Mouse (Mus musculus): ENCODE results near the gene Lsm10. TPM values are rescaled to one million over a fixed set of nuclear protein-coding genes. Genes with fewer than 3 reads are reported as not detected.

The Lsm10 gene
- total RNA-seq, 4 experiments from 2014 or later = 17.3 to 19.5 (median 18.4) TPM

DNA sequence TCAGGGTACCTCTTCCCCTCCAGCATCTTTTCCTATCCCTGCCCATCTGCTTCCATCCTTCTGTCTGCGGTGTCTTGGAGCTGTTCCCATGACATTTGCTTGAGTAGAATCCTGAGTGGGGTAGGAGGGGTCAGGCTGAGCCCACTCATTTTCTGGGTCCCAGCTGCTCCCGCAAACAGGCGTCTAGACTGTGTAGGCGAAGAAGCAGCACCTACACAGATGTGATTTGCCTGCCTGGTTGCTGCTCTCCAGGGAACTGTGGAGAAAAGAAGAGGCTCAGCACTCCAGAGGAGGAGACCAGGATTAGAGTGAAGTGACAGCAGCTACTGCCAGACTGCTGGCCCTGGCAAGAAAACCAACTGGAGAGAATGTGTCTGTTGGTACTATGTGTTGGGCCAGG lies 22.2 kb downstream of the Lsm10 start:
- DNase-seq (ENCODE audit: low spot score) = no peak

DNA sequence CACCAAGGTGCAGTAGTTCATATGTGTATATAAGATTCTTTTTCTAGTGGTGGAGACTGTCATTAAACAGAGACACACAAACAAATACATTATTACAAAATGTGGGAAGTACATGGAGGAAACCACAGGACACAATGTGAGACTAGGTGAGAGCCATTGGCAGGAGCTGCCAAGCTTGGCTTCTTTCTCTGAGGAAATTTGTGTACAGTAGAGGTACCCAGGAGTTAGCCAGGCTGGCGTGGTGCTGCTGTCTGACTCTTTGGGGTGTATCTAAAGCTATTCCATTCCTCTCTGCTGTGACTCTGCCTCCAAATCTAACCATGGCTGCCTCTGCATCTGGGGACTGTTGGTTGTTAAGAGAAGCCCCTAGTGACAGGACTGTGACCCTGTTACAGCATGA lies 22.6 kb downstream of the Lsm10 start:
- no peak for DNase-seq (ENCODE audit: low spot score)

DNA sequence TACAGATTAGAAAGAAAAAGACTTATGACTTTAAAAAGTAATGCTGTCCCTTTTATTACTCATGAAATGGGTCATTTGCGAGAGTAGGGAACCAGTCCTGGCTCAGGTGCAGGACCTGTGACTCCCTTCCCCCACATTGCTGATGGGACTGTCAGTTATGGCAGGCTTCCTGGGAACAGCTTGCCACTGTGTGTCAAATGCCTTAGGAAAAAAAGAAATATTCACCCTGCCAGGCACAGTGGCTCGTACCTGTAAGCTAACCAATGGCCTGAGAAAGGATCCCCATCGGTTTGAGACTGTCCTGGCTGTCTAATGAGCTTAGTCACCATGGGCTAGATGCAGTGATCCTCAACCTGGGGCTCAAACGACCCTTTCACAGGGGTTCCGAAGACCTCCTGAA lies 23.6 kb downstream of the Lsm10 start:
- DNase-seq (ENCODE audit: low spot score) = no peak

DNA sequence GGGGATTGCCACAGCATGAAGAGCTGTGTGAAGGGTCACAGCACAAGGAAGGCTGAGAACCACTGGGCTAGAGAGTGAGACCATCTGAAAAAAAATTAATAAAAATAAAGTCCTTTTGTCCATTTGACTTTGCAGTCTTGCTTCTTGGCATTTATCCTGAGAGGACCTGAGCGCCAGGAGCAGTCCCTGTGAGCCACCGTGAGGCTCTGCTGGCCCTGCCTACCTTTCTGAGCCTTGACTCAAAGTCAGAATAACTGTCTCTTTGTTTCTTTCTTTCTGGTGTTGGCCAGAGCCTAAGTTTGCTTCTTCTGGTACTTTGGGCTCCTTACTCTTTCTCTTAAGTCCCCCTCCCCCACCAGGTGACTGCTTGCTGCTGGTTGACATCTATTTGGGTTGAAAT lies 24.1 kb downstream of the Lsm10 start:
- no peak for DNase-seq (ENCODE audit: low spot score)

DNA sequence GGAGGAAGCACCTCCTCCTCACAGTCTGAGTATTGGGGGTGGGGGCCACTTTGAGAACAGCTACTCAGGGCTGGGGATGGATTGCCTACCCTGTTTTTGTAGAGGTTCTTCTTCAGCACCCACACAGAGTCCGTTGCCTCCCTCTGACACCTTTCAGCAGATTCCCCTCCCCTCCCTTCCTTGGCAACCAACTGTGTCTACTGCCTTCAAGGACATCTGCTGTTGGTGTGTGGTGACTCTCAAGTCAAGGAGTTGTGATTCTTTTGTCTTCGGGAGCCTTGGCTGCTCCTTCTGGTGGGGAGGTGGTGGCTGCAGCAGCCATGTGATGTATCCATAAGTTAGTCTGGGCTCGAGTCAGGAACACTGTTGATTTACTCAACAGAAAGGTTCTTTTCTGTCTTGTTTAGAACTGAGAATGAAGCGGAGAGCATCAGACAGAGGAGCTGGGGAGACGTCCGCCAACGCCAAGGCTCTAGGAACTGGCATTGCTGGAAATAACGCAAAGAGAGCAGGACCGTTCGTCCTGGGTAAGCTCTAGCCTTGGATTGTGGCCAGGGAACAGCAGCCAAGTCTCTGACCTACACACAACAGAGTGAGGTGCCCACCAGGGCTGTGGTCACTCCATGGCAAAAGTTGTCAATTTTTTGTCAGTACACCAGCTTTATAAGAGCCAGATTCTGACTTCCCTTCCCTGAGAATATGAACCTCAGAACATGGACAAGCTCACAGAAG lies 27.1 kb downstream of the Lsm10 start:
- DNase-seq (ENCODE audit: low spot score) = no peak

DNA sequence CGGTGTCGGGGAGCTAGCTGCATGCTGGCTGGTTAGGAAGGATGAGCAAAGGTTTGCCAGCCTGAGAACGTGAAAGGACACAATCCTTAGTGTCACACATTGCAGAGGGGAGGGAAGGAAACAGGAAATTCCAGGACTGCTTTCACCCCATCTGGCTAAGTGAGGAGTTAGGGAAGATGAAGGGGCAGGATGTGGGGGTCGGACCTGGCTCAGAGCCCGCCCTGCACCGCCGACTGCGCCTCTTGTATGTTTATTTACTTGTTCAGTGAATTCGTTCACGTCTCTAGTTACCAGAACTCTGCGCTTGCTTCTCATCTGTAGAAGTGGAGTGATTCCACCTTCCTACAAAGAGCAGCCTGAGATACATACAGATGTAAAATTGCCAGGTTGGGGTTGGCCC lies 34.1 kb downstream of the Lsm10 start:
- DNase-seq (ENCODE audit: low spot score) = no peak

DNA sequence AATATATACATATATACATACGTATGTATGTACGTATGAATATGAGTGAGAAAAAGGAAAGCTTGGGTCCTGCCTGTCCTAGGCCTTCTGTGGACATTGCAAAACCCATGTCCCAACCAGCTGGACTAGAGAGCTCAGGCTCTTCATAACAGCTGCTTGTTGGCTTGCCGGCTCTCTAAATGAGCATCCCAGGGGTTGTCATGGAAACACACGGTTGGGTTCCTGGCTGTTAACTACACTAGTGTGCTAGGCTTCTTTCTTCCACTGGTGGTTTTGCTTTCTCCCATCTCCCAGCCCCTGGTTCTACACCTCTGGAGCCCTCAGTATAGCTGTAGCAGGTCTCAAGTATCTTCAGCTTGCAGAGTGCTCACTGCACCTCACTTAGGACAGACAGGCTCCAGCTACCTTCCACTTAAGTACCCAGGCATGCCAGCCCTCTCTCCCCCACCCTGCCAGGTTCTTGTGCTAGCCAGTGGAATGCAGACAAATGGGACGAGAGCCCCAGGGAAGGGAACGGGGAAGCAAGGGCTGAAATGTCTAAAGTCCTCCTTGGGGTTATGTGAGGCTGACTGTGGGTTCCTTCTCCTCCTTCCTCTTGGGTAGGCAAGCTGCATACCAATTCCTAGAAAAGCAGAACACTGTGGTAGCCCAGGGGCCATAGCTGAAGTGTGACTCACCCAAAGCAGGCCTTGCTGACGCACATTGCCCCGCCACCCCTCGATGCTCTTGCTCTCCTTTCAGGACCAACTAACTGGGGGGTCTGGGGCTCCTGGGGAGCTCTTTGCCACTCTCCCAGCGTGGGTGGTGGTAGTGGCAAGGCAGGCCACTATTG lies 35.1 kb downstream of the Lsm10 start:
- DNase-seq (ENCODE audit: low spot score) = peak; percentile 41

DNA sequence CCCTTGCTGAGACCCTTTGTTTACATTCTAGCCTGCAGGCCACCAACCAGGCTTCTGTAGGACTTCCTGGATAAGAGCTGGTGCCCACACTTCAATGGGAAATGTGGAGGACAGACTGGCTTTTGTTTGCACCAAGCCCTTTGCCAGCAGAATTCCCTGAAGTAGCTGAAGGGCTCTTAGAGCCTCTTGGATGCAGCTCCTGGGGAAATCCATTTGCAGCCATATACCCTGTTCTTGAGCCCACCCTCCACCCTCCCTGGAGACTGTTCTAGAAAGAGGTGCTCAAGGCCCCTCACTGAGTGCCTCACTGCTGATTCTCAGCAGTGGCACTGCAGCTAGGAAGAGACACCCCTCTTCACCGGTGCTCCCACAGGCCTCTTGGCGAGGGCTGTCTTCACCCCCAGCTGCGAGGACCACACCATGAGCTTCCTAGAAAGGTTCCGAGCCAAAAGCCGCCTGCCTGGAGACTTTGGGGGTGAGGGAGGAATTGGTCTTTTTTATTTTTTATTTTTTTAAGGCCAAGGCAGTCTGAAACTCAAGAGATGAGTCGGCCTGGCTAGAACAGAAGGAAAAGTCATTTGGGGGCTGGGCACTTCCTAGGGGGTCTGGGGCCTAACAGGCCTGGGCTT lies 36.3 kb downstream of the Lsm10 start:
- no peak for DNase-seq (ENCODE audit: low spot score)

DNA sequence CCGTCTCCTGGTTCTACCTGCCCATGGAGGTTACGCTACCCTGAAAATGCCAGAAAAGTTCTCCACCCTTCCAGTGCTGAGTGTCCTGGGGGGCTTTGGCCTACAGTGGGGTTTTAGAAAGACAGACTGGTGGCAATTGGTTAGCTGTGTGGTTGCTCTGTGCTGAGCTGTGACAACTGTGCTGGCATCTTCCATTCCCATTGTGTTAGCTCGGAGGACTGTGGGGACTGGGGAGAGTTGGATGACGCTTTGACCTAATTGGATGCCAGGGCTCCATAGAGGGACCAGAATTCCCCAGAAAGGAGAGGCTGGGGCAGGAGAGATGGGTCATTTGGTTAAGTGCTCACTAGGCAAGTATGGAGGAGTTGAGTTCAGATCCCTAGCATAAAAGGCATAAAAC lies 37.8 kb downstream of the Lsm10 start:
- DNase-seq (ENCODE audit: low spot score) = no peak

DNA sequence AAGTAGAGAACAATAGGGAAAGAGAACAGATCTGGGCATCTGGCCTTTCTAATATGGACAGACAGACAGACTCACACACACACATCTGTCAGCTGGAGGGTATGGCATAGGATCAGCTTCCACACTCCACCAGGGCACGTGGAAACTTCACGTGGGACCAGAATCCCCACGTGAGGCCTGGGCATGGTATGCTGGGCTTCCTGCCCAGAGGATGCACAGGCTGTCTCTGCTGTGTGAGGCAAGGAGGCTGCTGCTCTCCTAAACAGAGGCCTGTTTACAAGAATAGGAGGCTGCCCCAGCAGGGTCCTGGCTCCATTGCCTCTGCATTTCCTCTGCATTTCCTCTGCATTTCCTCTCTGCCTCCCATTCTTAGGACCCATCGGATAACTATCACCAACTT lies 38.2 kb downstream of the Lsm10 start:
- DNase-seq (ENCODE audit: low spot score) = no peak

DNA sequence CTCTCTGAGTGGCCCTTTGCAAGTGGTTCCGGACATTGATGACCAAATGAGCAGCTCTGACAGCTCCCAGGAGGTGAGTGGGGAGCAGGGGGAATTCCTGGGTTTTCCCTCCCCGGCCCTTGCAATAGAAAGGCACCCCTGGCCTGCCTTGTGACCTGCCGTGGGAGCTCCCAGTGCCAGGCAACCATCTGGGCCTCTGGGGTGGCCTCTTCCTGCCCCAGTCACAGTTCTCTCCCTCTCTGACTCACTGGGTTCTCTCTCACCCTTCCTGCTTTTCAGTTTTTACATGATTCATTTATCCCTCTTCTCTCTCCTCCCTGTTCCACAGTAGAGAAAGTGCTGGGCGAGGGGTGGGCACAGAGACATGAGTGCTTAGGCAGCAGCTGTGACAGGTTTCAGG lies 41.4 kb downstream of the Lsm10 start:
- no peak for DNase-seq (ENCODE audit: low spot score)

DNA sequence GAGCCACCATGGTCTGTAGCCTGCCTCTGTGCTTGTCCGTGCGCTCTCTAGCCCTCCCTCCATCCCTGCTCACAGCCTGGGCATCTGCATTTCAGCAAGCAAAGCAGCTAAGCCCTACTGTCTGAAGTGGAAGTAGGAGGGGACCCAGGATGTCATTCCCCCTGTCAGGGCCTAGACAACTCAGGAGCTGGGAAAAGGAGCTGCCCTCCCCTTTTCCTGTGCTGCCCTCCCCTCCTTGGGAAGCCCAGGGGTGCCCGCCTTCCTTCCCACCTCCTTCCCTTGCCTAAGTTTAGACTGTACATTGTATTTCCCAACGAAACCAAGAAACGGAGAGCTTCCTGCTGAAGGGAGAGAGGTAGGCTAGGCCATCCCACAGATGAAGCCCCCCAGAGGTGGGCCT lies 44.6 kb downstream of the Lsm10 start:
- no peak for DNase-seq (ENCODE audit: low spot score)

DNA sequence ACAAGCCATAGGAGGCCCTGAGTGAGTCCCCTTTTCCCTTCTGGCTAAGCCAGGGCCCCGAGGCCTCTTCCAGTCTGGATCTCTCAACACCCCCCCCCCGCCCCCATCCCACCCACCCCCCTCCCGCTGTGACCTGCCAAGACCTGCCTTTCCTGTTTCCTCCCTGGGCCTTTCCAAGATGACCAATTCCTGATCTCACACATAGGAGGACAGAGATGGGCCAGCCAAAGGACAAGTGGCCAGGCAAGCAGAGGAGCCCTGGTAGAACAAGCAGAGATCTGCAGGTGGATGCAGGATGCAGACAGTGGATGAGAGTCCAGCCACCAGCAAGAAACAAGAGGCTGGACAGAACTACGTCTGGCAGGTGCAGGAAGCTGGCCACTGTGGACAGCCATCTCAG lies 49.0 kb downstream of the Lsm10 start:
- DNase-seq (ENCODE audit: low spot score) = peak; percentile 42

DNA sequence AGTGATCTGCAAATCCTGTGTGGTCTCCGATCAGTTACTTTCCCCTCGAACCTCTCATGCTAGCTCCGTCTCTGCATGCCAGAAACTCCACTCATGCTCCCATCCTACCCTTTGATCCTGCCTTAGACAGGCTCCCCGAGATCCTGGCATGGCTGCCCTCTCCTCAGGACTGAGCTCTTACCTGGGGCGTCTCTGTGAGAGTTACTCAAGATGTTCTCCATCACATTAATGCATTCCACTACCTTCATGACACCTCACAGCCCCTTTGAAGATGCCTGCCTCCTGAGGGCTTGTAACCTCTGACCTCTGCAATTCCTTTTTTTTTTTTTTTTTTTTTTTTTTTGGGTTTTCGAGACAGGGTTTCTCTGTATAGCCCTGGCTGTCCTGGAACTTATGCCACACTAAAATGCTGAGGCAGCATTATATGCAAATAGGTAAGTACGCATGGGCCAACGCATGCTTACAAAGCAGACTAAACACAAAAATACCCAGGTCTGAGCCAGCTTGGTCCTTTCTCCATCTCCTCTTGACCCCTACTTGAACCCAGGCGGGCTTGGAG lies 50.6 kb downstream of the Lsm10 start:
- DNase-seq (ENCODE audit: low spot score) = no peak

DNA sequence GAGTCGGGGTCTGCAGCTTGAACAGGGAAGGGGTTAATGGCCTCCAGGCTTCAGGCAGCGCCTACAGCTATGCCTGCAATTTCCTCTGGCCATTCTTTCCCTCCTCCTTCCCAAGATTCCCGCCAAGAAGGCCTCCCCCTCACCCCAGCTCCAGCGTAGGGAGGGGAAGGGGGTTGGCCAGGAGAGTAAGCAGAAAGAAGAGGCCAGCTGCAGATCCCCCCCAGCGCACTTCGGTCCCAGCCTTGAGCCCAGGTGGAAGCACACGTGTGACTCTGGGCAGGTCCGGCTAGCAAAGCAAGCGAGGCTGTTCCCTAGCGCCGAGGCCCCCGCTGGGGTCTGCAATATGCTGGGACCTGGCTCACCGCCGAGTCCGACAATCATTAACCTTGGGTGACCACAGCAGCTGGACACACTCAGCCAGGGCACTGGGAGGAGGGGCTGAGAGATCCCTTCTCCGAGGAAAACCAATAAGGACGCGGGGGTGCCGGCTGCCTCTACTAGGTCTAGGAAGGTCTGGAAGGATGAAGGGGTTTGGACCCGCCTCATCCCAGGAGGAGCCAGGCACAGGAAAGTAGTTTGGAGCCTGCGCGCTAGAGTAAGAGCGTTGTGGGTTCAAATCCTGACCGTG lies 51.2 kb downstream of the Lsm10 start, which contains the start of gene Eva1b:
TSS of gene Eva1b (plus strand) at position 212 of the 628 bp plus-strand sequence.
- DNase-seq (ENCODE audit: low spot score) = peak; percentile 53

Other genes with a start within 250 kb of the Lsm10 start
- gene Csf3r, start 72.1 kb upstream of the Lsm10 start, total RNA-seq (2022) = 1 to 10 TPM in 3 of 4 experiments, under 1 TPM in 1; 0.66 to 5.4 (median 1.2) TPM
- 10 to 100 TPM; 66.9 to 90.0 (median 81.3) TPM for gene Mrps15, start 49.7 kb upstream of the Lsm10 start, total RNA-seq (2022)
- 1 to 10 TPM; 1.4 to 3.0 (median 2.2) TPM for gene Oscp1, start 38.1 kb upstream of the Lsm10 start, total RNA-seq (2022)
- 10 to 100 TPM; 37.8 to 61.9 (median 52.4) TPM for gene Stk40, start 7.3 kb downstream of the Lsm10 start, total RNA-seq (2022)
- gene Eva1b, start 51.1 kb downstream of the Lsm10 start, total RNA-seq (2022) = 10 to 100 TPM in 1 of 4 experiments, 1 to 10 TPM in 3; 7.3 to 12.4 (median 9.0) TPM
- gene Sh3d21, start 66.9 kb downstream of the Lsm10 start, total RNA-seq (2022) = 1 to 10 TPM; 1.6 to 2.2 (median 2.1) TPM
- gene Thrap3, start 106.1 kb downstream of the Lsm10 start, total RNA-seq (2022) = 100 to 1,000 TPM; 112 to 128 (median 121) TPM
- 100 to 1,000 TPM; 266 to 279 (median 267) TPM for gene Map7d1, start 159.7 kb downstream of the Lsm10 start, total RNA-seq (2022)
- gene Trappc3, start 165.7 kb downstream of the Lsm10 start, total RNA-seq (2022) = 10 to 100 TPM; 45.4 to 56.5 (median 51.6) TPM
- gene Col8a2, start 190.2 kb downstream of the Lsm10 start, total RNA-seq (2022) = under 1 TPM; 0.35 to 0.91 (median 0.46) TPM
- gene Adprhl2, start 225.1 kb downstream of the Lsm10 start, total RNA-seq (2022) = 10 to 100 TPM; 12.7 to 14.4 (median 13.5) TPM
- gene Tekt2, start 229.1 kb downstream of the Lsm10 start, total RNA-seq (2022) = under 1 TPM in 2 of 4 experiments, not detected in 2; 0.47 to 0.95 TPM